Mouse (Mus musculus): ENCODE measurements around the gene Ago1. TPM values are rescaled to one million over a fixed set of nuclear protein-coding genes. Genes with fewer than 3 reads are reported as not detected.
A peak's percentile ranks its signal among the peaks of the same experiment; 100 is the strongest.

Ago1 gene
- 7.2 and 13.0 TPM in 2 replicates for polyA plus RNA-seq (2012; rRNA removed)

- peak; percentile 90 for TF ChIP-seq CTCF (IDR thresholded peaks at IDR 0.05; ENCODE audit: extremely low read depth, insufficient read length, insufficient replicate concordance, low read depth, low read length)
- peak; percentile 31; the same call in 1 of the 2 replicates for TF ChIP-seq POLR2A (IDR thresholded peaks at IDR 0.05; ENCODE audit: low read depth, low read length)
- WGBS, result under 1% methylated on average over 55 of the region's 55 CpGs
- H3K4me1 ChIP-seq (ENCODE audit: control insufficient read depth, insufficient read depth, insufficient read length, low read length), result peaks cover 9% of the 10 kb centered on the region; the same call in 1 of the 2 replicates
- no peaks in the 10 kb centered on the region for H3K36me3 ChIP-seq (ENCODE audit: control insufficient read depth, insufficient read depth, low read length)
- peak within 1 kb of the TSS; percentile 98 for H3K4me3 ChIP-seq (ENCODE audit: low read depth, low read length)
- H3K27me3 ChIP-seq (ENCODE audit: control insufficient read depth, insufficient read depth, low read length), result no peaks in the 10 kb centered on the region
- H3K27ac ChIP-seq (ENCODE audit: insufficient read depth, low read depth, low read length), result peak within 1 kb of the TSS; percentile 44
Measured at GRCm38 (mm10) chr4:126468285-126468901, at the start of gene Ago1. TSS of gene Ago1 (minus strand) at chr4:126468583.

GRCm38 (mm10) chr4:126512308-126513066, 44.1 kb upstream of the Ago1 start:
- Histone ChIP-seq H3K27ac (ENCODE audit: insufficient read depth, low read depth, low read length) (no peak overlapping the region), H3K4me1 (ENCODE audit: control insufficient read depth, insufficient read depth, insufficient read length, low read length) (peaks cover 6% of the 10 kb centered on the region; the same call in 1 of the 2 replicates), H3K27me3 (ENCODE audit: control insufficient read depth, insufficient read depth, low read length) (no peaks in the 10 kb centered on the region), H3K4me3 (ENCODE audit: low read depth, low read length) (no peak overlapping the region), H3K36me3 (ENCODE audit: control insufficient read depth, insufficient read depth, low read length) (no peaks in the 10 kb centered on the region)
- no peak for TF ChIP-seq POLR2A (IDR thresholded peaks at IDR 0.05; ENCODE audit: low read depth, low read length)
- TF ChIP-seq CTCF (IDR thresholded peaks at IDR 0.05; ENCODE audit: extremely low read depth, insufficient read length, insufficient replicate concordance, low read depth, low read length), result no peak
- 78% methylated on average over 6 of the region's 6 CpGs for WGBS

- WGBS, result 89% methylated on average over 5 of the region's 5 CpGs
- H3K36me3 ChIP-seq (ENCODE audit: control insufficient read depth, insufficient read depth, low read length), result no peaks in the 10 kb centered on the region
- H3K27me3 ChIP-seq (ENCODE audit: control insufficient read depth, insufficient read depth, low read length), result no peaks in the 10 kb centered on the region
- H3K4me1 ChIP-seq (ENCODE audit: control insufficient read depth, insufficient read depth, insufficient read length, low read length), result peaks cover 6% of the 10 kb centered on the region; the same call in 1 of the 2 replicates
- TF ChIP-seq POLR2A (IDR thresholded peaks at IDR 0.05; ENCODE audit: low read depth, low read length), result no peak
- no peak for TF ChIP-seq CTCF (IDR thresholded peaks at IDR 0.05; ENCODE audit: extremely low read depth, insufficient read length, insufficient replicate concordance, low read depth, low read length)
- H3K27ac ChIP-seq (ENCODE audit: insufficient read depth, low read depth, low read length), result no peak overlapping the region
- no peak overlapping the region for H3K4me3 ChIP-seq (ENCODE audit: low read depth, low read length)
Measured at GRCm38 (mm10) chr4:126511013-126511412, 42.6 kb upstream of the Ago1 start.

DNA sequence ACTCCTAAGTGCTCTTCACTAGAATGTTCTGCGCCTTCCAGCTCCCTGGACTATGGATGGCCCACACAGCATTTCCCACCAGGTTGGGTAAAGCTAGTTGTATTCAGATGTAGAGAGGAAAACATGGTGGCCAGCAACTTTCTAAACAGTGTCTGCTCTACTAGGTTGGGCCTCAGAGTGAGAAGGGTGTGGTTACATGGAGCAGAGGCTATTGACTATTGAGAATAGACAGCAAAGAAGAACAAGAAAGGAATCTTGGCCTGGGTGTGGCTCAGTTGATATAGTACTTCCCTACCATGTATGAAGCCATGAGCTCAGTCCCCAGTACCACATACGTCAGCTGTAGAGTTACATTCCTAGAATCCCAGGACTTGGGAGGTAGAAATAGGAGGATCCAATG, 40.7 kb upstream of the Ago1 start:
- TF ChIP-seq POLR2A (IDR thresholded peaks at IDR 0.05; ENCODE audit: low read depth, low read length), result no peak
- no peak for TF ChIP-seq CTCF (IDR thresholded peaks at IDR 0.05; ENCODE audit: extremely low read depth, insufficient read length, insufficient replicate concordance, low read depth, low read length)
- 83% methylated on average over 2 of the region's 2 CpGs for WGBS
- no peaks in the 10 kb centered on the region for H3K27me3 ChIP-seq (ENCODE audit: control insufficient read depth, insufficient read depth, low read length)
- H3K36me3 ChIP-seq (ENCODE audit: control insufficient read depth, insufficient read depth, low read length), result no peaks in the 10 kb centered on the region
- H3K27ac ChIP-seq (ENCODE audit: insufficient read depth, low read depth, low read length), result peak overlapping the region; percentile 44
- H3K4me1 ChIP-seq (ENCODE audit: control insufficient read depth, insufficient read depth, insufficient read length, low read length), result peaks cover 6% of the 10 kb centered on the region; the same call in 1 of the 2 replicates
- no peak overlapping the region for H3K4me3 ChIP-seq (ENCODE audit: low read depth, low read length)

DNA sequence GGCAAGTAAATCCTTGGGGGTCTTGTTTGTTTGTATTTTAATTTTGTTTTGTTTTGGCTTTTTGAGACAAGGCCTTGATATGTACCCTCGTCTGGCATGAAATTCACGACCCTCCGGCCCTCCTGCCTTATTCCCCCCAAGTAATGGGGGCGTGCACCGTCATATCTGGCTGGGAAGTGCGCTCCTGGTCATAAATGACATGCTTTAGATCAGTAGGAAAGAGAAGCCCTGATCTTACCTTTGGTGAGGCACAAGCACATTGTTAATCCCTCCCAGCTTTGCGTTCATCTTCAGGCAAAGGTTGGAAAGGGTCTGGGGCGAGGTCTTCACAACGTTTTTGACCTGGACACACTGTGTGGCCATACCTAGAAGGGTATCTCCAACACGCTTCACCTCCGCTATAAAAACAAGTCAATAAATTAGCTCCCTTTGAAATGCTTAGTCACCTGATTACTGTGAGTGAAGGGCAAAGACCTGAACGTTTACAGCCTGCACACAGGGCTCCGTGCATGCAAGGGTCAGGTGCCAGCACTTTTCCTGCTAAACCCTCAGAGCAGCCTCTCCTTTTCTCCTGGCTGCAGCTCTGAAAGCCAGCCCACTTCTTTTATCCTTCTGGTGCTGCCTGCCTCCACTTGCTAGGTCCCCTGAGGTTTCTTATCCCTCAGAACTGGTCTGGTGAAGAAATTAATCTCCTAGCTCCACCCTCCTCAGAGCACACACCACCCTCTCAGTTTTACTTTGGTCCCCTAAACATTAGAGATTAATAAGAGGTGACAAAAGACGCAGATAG, 39.9 kb upstream of the Ago1 start:
- WGBS, result 35% methylated on average over 14 of the region's 14 CpGs
- peak overlapping the region; percentile 44 for H3K27ac ChIP-seq (ENCODE audit: insufficient read depth, low read depth, low read length)

GRCm38 (mm10) chr4:126502977-126503309, 34.6 kb upstream of the Ago1 start:
- H3K4me1 ChIP-seq (ENCODE audit: control insufficient read depth, insufficient read depth, insufficient read length, low read length), result no peaks in the 10 kb centered on the region
- no peak overlapping the region for H3K4me3 ChIP-seq (ENCODE audit: low read depth, low read length)
- H3K36me3 ChIP-seq (ENCODE audit: control insufficient read depth, insufficient read depth, low read length), result no peaks in the 10 kb centered on the region
- H3K27ac ChIP-seq (ENCODE audit: insufficient read depth, low read depth, low read length), result no peak overlapping the region
- WGBS, result 60% methylated on average over 8 of the region's 8 CpGs
- TF ChIP-seq CTCF (IDR thresholded peaks at IDR 0.05; ENCODE audit: extremely low read depth, insufficient read length, insufficient replicate concordance, low read depth, low read length) (no peak), POLR2A (IDR thresholded peaks at IDR 0.05; ENCODE audit: low read depth, low read length) (no peak)
- H3K27me3 ChIP-seq (ENCODE audit: control insufficient read depth, insufficient read depth, low read length), result no peaks in the 10 kb centered on the region

More for the DNA sequence above, 39.9 kb upstream of the Ago1 start:
- Histone ChIP-seq H3K4me3 (ENCODE audit: low read depth, low read length) (no peak overlapping the region), H3K27me3 (ENCODE audit: control insufficient read depth, insufficient read depth, low read length) (no peaks in the 10 kb centered on the region), H3K4me1 (ENCODE audit: control insufficient read depth, insufficient read depth, insufficient read length, low read length) (peaks cover 6% of the 10 kb centered on the region; the same call in 1 of the 2 replicates), H3K36me3 (ENCODE audit: control insufficient read depth, insufficient read depth, low read length) (no peaks in the 10 kb centered on the region)
- TF ChIP-seq POLR2A (IDR thresholded peaks at IDR 0.05; ENCODE audit: low read depth, low read length) (no peak), CTCF (IDR thresholded peaks at IDR 0.05; ENCODE audit: extremely low read depth, insufficient read length, insufficient replicate concordance, low read depth, low read length) (no peak)

All from small intestine, adult 2 months (tissue).